Mouse (Mus musculus) CD4-positive naive resting alpha-beta T cell, adult 76 days (primary cell): ENCODE results near the gene Olfr381. TPM values are rescaled to one million over a fixed set of nuclear protein-coding genes. Genes with fewer than 3 reads are reported as not detected.

ENCODE experiments used
- total RNA-seq: library from RNA; stranded (reverse); gene quantifications from one replicate; pipeline ENCODE4 v1.2.4, GENCODE M21; 2023

Olfr381 gene
- not detected for total RNA-seq

GRCm38 (mm10) chr11:73491503-73491902, at the start of gene Olfr381:
Olfr381 (minus strand) TSS chr11:73491603.

DNA sequence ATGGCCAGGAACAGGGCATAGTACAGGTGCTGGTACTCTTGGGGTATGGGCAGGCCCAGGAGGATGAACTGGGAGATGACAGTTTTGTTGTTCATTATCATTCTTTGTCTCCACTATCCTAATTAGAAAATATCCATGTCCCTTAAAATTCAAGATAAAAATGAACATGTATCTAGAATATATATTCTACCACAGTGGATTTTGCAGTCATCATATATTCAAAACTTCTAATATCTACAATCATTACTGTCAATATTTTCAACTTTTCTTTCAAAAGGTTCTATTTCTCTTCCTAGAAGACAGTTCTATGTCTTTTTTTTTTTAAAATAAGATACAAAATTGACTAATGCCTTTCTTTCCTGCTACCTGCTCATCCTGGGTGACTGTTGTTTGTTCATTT, 25.7 kb upstream of the Olfr381 start, which contains the start of gene Olfr382:
TSS of gene Olfr382 (minus strand) at position 101 of the 400 bp plus-strand sequence.

DNA sequence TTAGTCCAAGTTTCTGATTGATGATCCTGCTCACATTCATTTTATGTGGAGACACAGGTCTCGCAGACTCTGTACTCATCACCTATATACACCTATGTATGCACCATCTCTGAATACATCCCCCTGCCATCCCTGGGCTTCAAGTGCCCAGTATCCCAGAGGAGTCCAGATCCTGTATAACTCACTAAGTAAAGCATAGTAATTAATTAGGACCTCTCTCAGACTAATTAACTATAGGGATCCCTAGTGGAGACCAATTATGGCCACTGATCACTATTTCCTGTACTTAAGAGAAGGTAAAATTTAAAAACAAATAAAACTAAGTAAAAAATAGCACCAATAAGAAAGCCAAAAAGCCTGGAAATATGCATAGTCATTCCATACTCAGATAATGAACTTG, 34.0 kb downstream of the Olfr381 start, which contains the start of gene Olfr380:
TSS of gene Olfr380 (minus strand) at position 101 of the 400 bp plus-strand sequence.

Other genes with a start within 250 kb of the Olfr381 start
- not detected for gene Trpv3, start 224.2 kb downstream of the Olfr381 start, total RNA-seq
- gene Aspa, start 162.0 kb downstream of the Olfr381 start, total RNA-seq = 1.2 TPM
- gene Gm49340, start 161.9 kb downstream of the Olfr381 start, total RNA-seq = not detected
- not detected for gene Spata22, start 161.9 kb downstream of the Olfr381 start, total RNA-seq
- gene Olfr20, start 140.8 kb downstream of the Olfr381 start, total RNA-seq = not detected
- not detected for gene Olfr376, start 120.4 kb downstream of the Olfr381 start, total RNA-seq
- gene Olfr1, start 92.0 kb downstream of the Olfr381 start, total RNA-seq = not detected
- not detected for gene Olfr378, start 63.1 kb downstream of the Olfr381 start, total RNA-seq
- not detected for gene Olfr380, start 34.1 kb downstream of the Olfr381 start, total RNA-seq
- not detected for gene Olfr382, start 25.6 kb upstream of the Olfr381 start, total RNA-seq
- gene Olfr385, start 101.4 kb upstream of the Olfr381 start, total RNA-seq = not detected
- not detected for gene Olfr384, start 107.0 kb upstream of the Olfr381 start, total RNA-seq
- not detected for gene Zfp735, start 197.2 kb upstream of the Olfr381 start, total RNA-seq